Mouse (Mus musculus): Measurements from ENCODE around the gene Uhmk1. TPM values are rescaled to one million over a fixed set of nuclear protein-coding genes. Genes with fewer than 3 reads are reported as not detected.
A peak's percentile ranks its signal among the peaks of the same experiment; 100 is the strongest.

The Uhmk1 gene
- polyA plus RNA-seq, 1 experiment = 27.6 TPM

DNA sequence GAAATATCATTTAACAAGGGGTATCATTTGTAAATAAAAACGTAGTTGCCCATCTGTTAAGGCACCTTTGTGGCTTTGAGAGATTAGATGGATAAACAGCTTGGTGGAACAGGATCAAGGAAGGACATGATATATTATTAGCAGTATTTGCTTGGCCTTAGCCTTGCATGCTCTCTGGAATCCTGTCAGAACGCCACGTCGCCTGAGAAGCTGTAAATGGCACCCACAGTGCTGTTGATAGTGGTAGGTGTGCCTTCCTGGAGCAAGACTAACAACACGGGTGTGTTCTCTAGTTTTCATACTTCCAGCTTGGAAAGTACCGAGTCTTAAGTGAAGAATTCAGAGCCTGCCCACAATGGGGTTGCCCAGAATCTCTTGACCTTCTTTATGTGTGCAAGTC, 39.3 kb downstream of the Uhmk1 start:
- no peak overlapping the region for H3K4me3 ChIP-seq (ENCODE audit: insufficient read depth, low read depth, low read length)
- no peak for DNase-seq
- 66% methylated on average over 6 of the region's 6 CpGs for WGBS
- H3K36me3 ChIP-seq (ENCODE audit: control insufficient read depth, insufficient read depth, low read length) = no peaks in the 10 kb centered on the region
- H3K4me1 ChIP-seq (ENCODE audit: control insufficient read depth, insufficient read depth, low read length) = no peaks in the 10 kb centered on the region; the same call in 1 of the 2 replicates
- H3K27me3 ChIP-seq (replicated peaks; ENCODE audit: control insufficient read depth, insufficient read depth, low read length) = no peaks in the 10 kb centered on the region
- no peak overlapping the region for H3K27ac ChIP-seq (ENCODE audit: insufficient read depth, low read depth, low read length)
- TF ChIP-seq POLR2A (IDR thresholded peaks at IDR 0.05; ENCODE audit: low read depth, low read length) (no peak), CTCF (conservative IDR thresholded peaks at IDR 0.05; ENCODE audit: insufficient read depth, insufficient read length, low read depth, low read length) (no peak)

GRCm38 (mm10) chr1:170174814-170175332, 40.3 kb downstream of the Uhmk1 start, which contains the start of gene Uap1:
TSS of gene Uap1 (minus strand) at chr1:170174957.
- WGBS = 1% methylated on average over 52 of the region's 52 CpGs

DNA sequence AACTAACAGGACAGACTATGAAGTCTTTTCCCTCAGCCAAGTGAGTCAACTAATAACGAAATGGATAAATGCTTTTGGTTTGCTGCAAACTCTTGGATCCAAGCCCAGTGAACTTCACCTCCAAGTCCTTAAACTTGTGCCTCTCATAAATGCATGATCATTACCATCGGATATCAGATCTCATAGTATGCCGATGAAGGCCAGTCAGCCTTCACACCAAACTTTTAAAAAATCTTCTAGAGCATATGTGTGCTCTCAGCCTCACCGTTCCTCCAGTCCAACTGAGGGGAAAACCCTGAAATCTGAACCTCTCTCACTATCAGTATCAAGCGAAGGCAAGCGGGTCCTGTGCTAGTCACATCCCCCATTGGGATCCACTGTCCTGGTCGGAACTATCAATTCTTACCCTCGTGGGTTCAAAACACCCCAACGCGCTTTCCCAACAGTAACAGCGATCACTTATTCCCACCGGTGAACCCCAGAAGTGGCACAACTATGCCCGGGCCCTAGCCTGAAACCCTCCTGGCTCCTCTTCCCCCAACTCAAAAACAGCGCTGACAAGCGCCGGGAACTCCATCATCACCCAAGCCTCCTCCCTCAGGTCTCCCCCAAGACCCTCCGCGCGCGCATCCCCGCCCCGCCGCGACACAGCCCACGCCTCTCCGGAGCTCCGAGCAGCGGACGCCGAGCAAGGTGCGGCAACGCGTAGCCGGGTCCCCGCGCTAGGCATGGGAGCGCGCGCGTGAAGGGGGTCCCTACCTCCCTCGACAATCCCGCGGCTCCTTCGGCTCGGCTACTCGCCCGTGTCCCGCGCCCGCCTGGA, 41.0 kb downstream of the Uhmk1 start:
- Histone ChIP-seq H3K4me3 (ENCODE audit: insufficient read depth, low read depth, low read length) (peak overlapping the region; percentile 77), H3K27me3 (replicated peaks; ENCODE audit: control insufficient read depth, insufficient read depth, low read length) (no peaks in the 10 kb centered on the region), H3K36me3 (ENCODE audit: control insufficient read depth, insufficient read depth, low read length) (no peaks in the 10 kb centered on the region), H3K4me1 (ENCODE audit: control insufficient read depth, insufficient read depth, low read length) (no peaks in the 10 kb centered on the region; the same call in 1 of the 2 replicates), H3K27ac (ENCODE audit: insufficient read depth, low read depth, low read length) (peak overlapping the region; percentile 68)
- no peak for TF ChIP-seq CTCF (conservative IDR thresholded peaks at IDR 0.05; ENCODE audit: insufficient read depth, insufficient read length, low read depth, low read length)
- TF ChIP-seq POLR2A (IDR thresholded peaks at IDR 0.05; ENCODE audit: low read depth, low read length) = peak; percentile 14
- peak; percentile 78 for DNase-seq
- WGBS = under 1% methylated on average over 50 of the region's 50 CpGs

More at GRCm38 (mm10) chr1:170174814-170175332, 40.3 kb downstream of the Uhmk1 start, which contains the start of gene Uap1:
- Histone ChIP-seq H3K36me3 (ENCODE audit: control insufficient read depth, insufficient read depth, low read length) (no peaks in the 10 kb centered on the region), H3K4me1 (ENCODE audit: control insufficient read depth, insufficient read depth, low read length) (no peaks in the 10 kb centered on the region; the same call in 1 of the 2 replicates), H3K27me3 (replicated peaks; ENCODE audit: control insufficient read depth, insufficient read depth, low read length) (no peaks in the 10 kb centered on the region), H3K27ac (ENCODE audit: insufficient read depth, low read depth, low read length) (peak within 1 kb of the TSS; percentile 88), H3K4me3 (ENCODE audit: insufficient read depth, low read depth, low read length) (peak within 1 kb of the TSS; percentile 77)
- peak; percentile 37; the same call in 1 of the 2 replicates for TF ChIP-seq CTCF (conservative IDR thresholded peaks at IDR 0.05; ENCODE audit: insufficient read depth, insufficient read length, low read depth, low read length)
- peak; percentile 47 for TF ChIP-seq POLR2A (IDR thresholded peaks at IDR 0.05; ENCODE audit: low read depth, low read length)
- peak; percentile 99 for DNase-seq

- 90% methylated on average over 6 of the region's 6 CpGs for WGBS
- no peak overlapping the region for H3K27ac ChIP-seq (ENCODE audit: insufficient read depth, low read depth, low read length)
- no peak for DNase-seq
- H3K4me1 ChIP-seq (ENCODE audit: control insufficient read depth, insufficient read depth, low read length) = peaks cover 15% of the 10 kb centered on the region
- H3K27me3 ChIP-seq (replicated peaks; ENCODE audit: control insufficient read depth, insufficient read depth, low read length) = no peaks in the 10 kb centered on the region
- H3K4me3 ChIP-seq (ENCODE audit: insufficient read depth, low read depth, low read length) = no peak overlapping the region
- peaks cover 2% of the 10 kb centered on the region for H3K36me3 ChIP-seq (ENCODE audit: control insufficient read depth, insufficient read depth, low read length)
- TF ChIP-seq POLR2A (IDR thresholded peaks at IDR 0.05; ENCODE audit: low read depth, low read length) = no peak
- TF ChIP-seq CTCF (conservative IDR thresholded peaks at IDR 0.05; ENCODE audit: insufficient read depth, insufficient read length, low read depth, low read length) = no peak
Observed at GRCm38 (mm10) chr1:170167781-170168180, 47.4 kb downstream of the Uhmk1 start.

GRCm38 (mm10) chr1:170164913-170165312, 50.3 kb downstream of the Uhmk1 start:
- H3K36me3 ChIP-seq (ENCODE audit: control insufficient read depth, insufficient read depth, low read length) = peaks cover 6% of the 10 kb centered on the region
- no peaks in the 10 kb centered on the region for H3K27me3 ChIP-seq (replicated peaks; ENCODE audit: control insufficient read depth, insufficient read depth, low read length)
- H3K27ac ChIP-seq (ENCODE audit: insufficient read depth, low read depth, low read length) = no peak overlapping the region
- DNase-seq = no peak
- no peak overlapping the region for H3K4me3 ChIP-seq (ENCODE audit: insufficient read depth, low read depth, low read length)
- peaks cover 23% of the 10 kb centered on the region for H3K4me1 ChIP-seq (ENCODE audit: control insufficient read depth, insufficient read depth, low read length)
- WGBS = 79% methylated on average over 3 of the region's 3 CpGs
- no peak for TF ChIP-seq POLR2A (IDR thresholded peaks at IDR 0.05; ENCODE audit: low read depth, low read length)

GRCm38 (mm10) chr1:170164053-170164614, 51.1 kb downstream of the Uhmk1 start:
- Histone ChIP-seq H3K27me3 (replicated peaks; ENCODE audit: control insufficient read depth, insufficient read depth, low read length) (no peaks in the 10 kb centered on the region), H3K4me1 (ENCODE audit: control insufficient read depth, insufficient read depth, low read length) (peaks cover 23% of the 10 kb centered on the region), H3K27ac (ENCODE audit: insufficient read depth, low read depth, low read length) (peak overlapping the region; percentile 92), H3K36me3 (ENCODE audit: control insufficient read depth, insufficient read depth, low read length) (peaks cover 6% of the 10 kb centered on the region), H3K4me3 (ENCODE audit: insufficient read depth, low read depth, low read length) (no peak overlapping the region)
- DNase-seq = no peak
- no peak for TF ChIP-seq POLR2A (IDR thresholded peaks at IDR 0.05; ENCODE audit: low read depth, low read length)
- TF ChIP-seq CTCF (conservative IDR thresholded peaks at IDR 0.05; ENCODE audit: insufficient read depth, insufficient read length, low read depth, low read length) = no peak
- 49% methylated on average over 2 of the region's 2 CpGs for WGBS

DNA sequence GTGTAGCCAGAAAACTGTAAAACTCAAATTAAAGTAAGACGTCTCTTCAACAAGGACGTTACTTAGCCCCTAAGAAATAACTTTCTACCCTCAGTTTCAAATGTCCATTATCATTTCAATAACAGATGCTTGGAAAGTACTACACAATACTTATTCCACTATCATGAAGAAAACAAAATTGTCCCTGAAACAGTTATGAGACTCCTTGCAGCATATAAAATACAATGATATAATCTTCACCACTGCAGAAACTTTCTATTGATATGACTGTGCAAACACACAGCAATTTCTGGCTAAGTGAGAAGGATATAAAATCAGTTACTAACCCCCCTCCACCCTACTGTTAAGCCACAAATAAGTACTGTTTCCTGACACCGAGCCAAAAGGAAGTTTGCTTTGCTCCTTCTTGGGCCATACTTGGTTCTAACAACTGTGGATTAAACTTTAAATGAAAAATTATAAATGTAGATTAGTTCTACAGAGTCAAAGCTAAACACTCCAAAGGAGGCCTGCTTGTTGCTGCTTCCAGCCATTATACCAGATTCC, 51.7 kb downstream of the Uhmk1 start:
- no peak overlapping the region for H3K4me3 ChIP-seq (ENCODE audit: insufficient read depth, low read depth, low read length)
- 61% methylated on average over 3 of the region's 3 CpGs for WGBS
- H3K36me3 ChIP-seq (ENCODE audit: control insufficient read depth, insufficient read depth, low read length) = peaks cover 6% of the 10 kb centered on the region
- H3K27ac ChIP-seq (ENCODE audit: insufficient read depth, low read depth, low read length) = peak overlapping the region; percentile 92
- H3K4me1 ChIP-seq (ENCODE audit: control insufficient read depth, insufficient read depth, low read length) = peaks cover 23% of the 10 kb centered on the region
- TF ChIP-seq POLR2A (IDR thresholded peaks at IDR 0.05; ENCODE audit: low read depth, low read length) = no peak
- TF ChIP-seq CTCF (conservative IDR thresholded peaks at IDR 0.05; ENCODE audit: insufficient read depth, insufficient read length, low read depth, low read length) = no peak
- peak; percentile 60 for DNase-seq
- H3K27me3 ChIP-seq (replicated peaks; ENCODE audit: control insufficient read depth, insufficient read depth, low read length) = no peaks in the 10 kb centered on the region
